Mouse (Mus musculus) heart, embryonic 13.5 days (tissue): ENCODE data around the gene Gm16513. TPM values are rescaled to one million over a fixed set of nuclear protein-coding genes. Genes with fewer than 3 reads are reported as not detected.
"Not testable (repeated sequence)": the region's sequence is repeated elsewhere in the genome, so short reads cannot be mapped to it uniquely, and the experiment has no call there.

ENCODE experiments used
- ATAC-seq: fragments of 200-750 bp; cut with Nextera tagmentation; 2 replicates; pipeline ENCODE4 v1.8.0; 2017; ENCODE audit warnings: moderate TSS enrichment; ENCODE audit not compliant: insufficient number of reproducible peaks, low FRiP score, low TSS enrichment; ENCODE audit errors: extremely low read depth
- H3K27ac ChIP-seq: fragments of 300-500 bp; sonication (generic); replicated peaks from 2 replicates; pipeline ENCODE4 v1.5.1; 2015; ENCODE audit warnings: moderate library complexity, mild to moderate bottlenecking, inconsistent platforms
- H3K27me3 ChIP-seq: fragments of 300-500 bp; sonication (generic); replicated peaks from 2 replicates; pipeline ENCODE4 v1.6.1; 2015; ENCODE audit warnings: mild to moderate bottlenecking, inconsistent platforms
- H3K36me3 ChIP-seq: fragments of 300-500 bp; sonication (generic); 2 replicates; pipeline ENCODE4 v1.6.1; 2015; ENCODE audit warnings: mild to moderate bottlenecking, inconsistent platforms
- H3K4me1 ChIP-seq: fragments of 300-500 bp; sonication (generic); 2 replicates; pipeline ENCODE4 v1.6.1; 2015; ENCODE audit warnings: inconsistent platforms
- H3K4me2 ChIP-seq: fragments of 300-500 bp; sonication (generic); 2 replicates; pipeline ENCODE4 v1.6.1; 2015; ENCODE audit warnings: inconsistent platforms, mild to moderate bottlenecking, moderate library complexity
- H3K4me3 ChIP-seq: fragments of 300-500 bp; sonication (generic); 2 replicates; pipeline ENCODE4 v1.5.1; 2015; ENCODE audit warnings: moderate library complexity, mild to moderate bottlenecking, inconsistent platforms
- H3K9ac ChIP-seq: fragments of 300-500 bp; sonication (generic); 2 replicates; pipeline ENCODE4 v1.6.1; 2015; ENCODE audit warnings: inconsistent platforms, mild to moderate bottlenecking, moderate library complexity
- H3K9me3 ChIP-seq: fragments of 300-500 bp; sonication (generic); 2 replicates; pipeline ENCODE4 v1.6.1; 2016; ENCODE audit warnings: inconsistent platforms
- WGBS: fragments of 180-500 bp; shearing (Covaris S2); methylation state at CpG from one replicate; pipeline ENCODE4 v1.1.7; 2015; ENCODE audit warnings: mixed read lengths; 5-methylcytosine and 5-hydroxymethylcytosine counted together
- polyA plus RNA-seq: library from polyadenylated mRNA; unstranded; fragments of >200 nt; fragmentation: Nextera tagmentation; extraction: Ambion mirVana; gene quantifications from 2 replicates; pipeline ENCODE4 v1.2.1, GENCODE M21; 2015

The Gm16513 gene
- not detected in 2 replicates for polyA plus RNA-seq

DNA sequence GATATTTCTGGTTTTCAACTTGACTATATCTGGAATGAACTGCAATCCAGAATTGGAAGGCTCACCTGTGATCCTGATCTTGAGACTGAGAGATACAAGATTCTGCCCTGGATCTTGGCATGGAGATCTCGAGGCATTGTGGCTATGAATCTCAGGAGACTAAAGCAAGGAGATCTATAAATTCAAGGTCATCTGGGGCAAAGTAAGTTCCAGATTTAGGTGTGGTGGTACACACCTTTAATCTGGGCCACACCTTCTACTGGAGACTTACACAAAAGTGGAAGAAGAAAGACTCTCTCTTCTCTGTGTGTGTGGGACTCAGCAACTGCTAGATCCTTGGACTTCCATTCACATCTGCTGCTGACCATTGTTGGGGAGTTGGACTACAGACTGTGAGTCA, at the start of gene Gm16513:
Gene Gm16513 (plus strand): TSS at position 301 of the 400 bp plus-strand sequence.
- not testable (repeated sequence) for H3K9me3 ChIP-seq, H3K4me2 ChIP-seq, H3K4me1 ChIP-seq, H3K36me3 ChIP-seq, H3K27me3 ChIP-seq, H3K4me3 ChIP-seq, H3K27ac ChIP-seq, H3K9ac ChIP-seq, ATAC-seq
- WGBS, result no CpG with 5 or more reads among the region's 1 CpGs

Other genes starting within 250 kb of the Gm16513 start
- not detected in 2 replicates for gene Gm6367, start 194.0 kb upstream of the Gm16513 start, polyA plus RNA-seq
- gene Gm7942, start 75.7 kb upstream of the Gm16513 start, polyA plus RNA-seq, result not detected in 2 replicates
- gene Gm10424, start 90.1 kb downstream of the Gm16513 start, polyA plus RNA-seq, result 0.11 TPM in 1 of 2 replicates, not detected in the other
- gene Gm3259, start 123.3 kb downstream of the Gm16513 start, polyA plus RNA-seq, result not detected in 2 replicates